Mouse (Mus musculus) midbrain, embryonic 14.5 days (tissue): ENCODE results near the gene March6. TPM values are rescaled to one million over a fixed set of nuclear protein-coding genes. Genes with fewer than 3 reads are reported as not detected.

ENCODE experiments used
- ATAC-seq: fragments of 200-750 bp; cut with Nextera tagmentation; 2 replicates; pipeline ENCODE4 v1.8.0; 2017; ENCODE audit warnings: moderate number of reproducible peaks, moderate library complexity; ENCODE audit not compliant: low FRiP score, low TSS enrichment
- DNase-seq: peaks from one replicate; pipeline ENCODE4 v3.0.0-alpha.2; 2015
- H3K27ac ChIP-seq: fragments of 300-500 bp; sonication (generic); replicated peaks from 2 replicates; pipeline ENCODE4 v1.5.1; 2014; ENCODE audit warnings: mild to moderate bottlenecking, low read depth, low read length, moderate library complexity
- H3K27me3 ChIP-seq: fragments of 300-500 bp; sonication (generic); 2 replicates; pipeline ENCODE4 v1.6.1; 2014; ENCODE audit warnings: low read length, control low read depth, mixed read lengths; ENCODE audit not compliant: control insufficient read depth, insufficient read depth
- H3K36me3 ChIP-seq: fragments of 300-500 bp; sonication (generic); 2 replicates; pipeline ENCODE4 v1.6.1; 2014; ENCODE audit warnings: low read length, control low read depth; ENCODE audit not compliant: control insufficient read depth, insufficient read depth
- H3K4me1 ChIP-seq: fragments of 300-500 bp; sonication (generic); 2 replicates; pipeline ENCODE4 v1.6.1; 2014; ENCODE audit warnings: mild to moderate bottlenecking, antibody characterized with exemption, low read length, control low read depth; ENCODE audit not compliant: control insufficient read depth, insufficient read depth
- H3K4me2 ChIP-seq: fragments of 300-500 bp; sonication (generic); 2 replicates; pipeline ENCODE4 v1.6.1; 2014; ENCODE audit warnings: mild to moderate bottlenecking, low read length, moderate library complexity
- H3K4me3 ChIP-seq: fragments of 300-500 bp; sonication (generic); replicated peaks from 2 replicates; pipeline ENCODE4 v1.5.1; 2014; ENCODE audit warnings: low read depth, low read length
- H3K9ac ChIP-seq: fragments of 300-500 bp; sonication (generic); replicated peaks from 2 replicates; pipeline ENCODE4 v1.6.1; 2014; ENCODE audit warnings: mild to moderate bottlenecking, low read length, moderate library complexity
- H3K9me3 ChIP-seq: fragments of 300-500 bp; sonication (generic); 2 replicates; pipeline ENCODE4 v1.6.1; 2016; ENCODE audit warnings: low read length, control low read depth, mixed read lengths; ENCODE audit not compliant: control insufficient read depth
- WGBS: fragments of 180-500 bp; shearing (Covaris S2); extraction: QIAGEN DNeasy Blood & Tissue Kit; methylation state at CpG from one replicate; pipeline ENCODE4 v1.1.7; 2014; 5-methylcytosine and 5-hydroxymethylcytosine counted together
- polyA plus RNA-seq: library from polyadenylated mRNA; unstranded; fragments of >200 nt; fragmentation: Nextera tagmentation; extraction: Ambion mirVana; gene quantifications from 2 replicates; pipeline ENCODE4 v1.2.1, GENCODE M21; 2014

The March6 gene
- polyA plus RNA-seq, 1 experiment from 2014 or later = 117 TPM

- peak; percentile 59; the same call in 1 of the 2 replicates for ATAC-seq
- Histone ChIP-seq H3K9ac (peak overlapping the region; percentile 92), H3K9me3 (no peaks in the 10 kb centered on the region), H3K36me3 (no peaks in the 10 kb centered on the region), H3K4me3 (peak overlapping the region; percentile 90), H3K27me3 (no peaks in the 10 kb centered on the region), H3K4me1 (peaks cover 15% of the 10 kb centered on the region; the same call in 1 of the 2 replicates), H3K27ac (peak overlapping the region; percentile 99), H3K4me2 (peak overlapping the region; percentile 82)
- WGBS = 1% methylated on average over 54 of the region's 56 CpGs
- peak; percentile 49 for DNase-seq
Observed at GRCm38 (mm10) chr15:31529811-31530658, 818 bp downstream of the March6 start.

DNA sequence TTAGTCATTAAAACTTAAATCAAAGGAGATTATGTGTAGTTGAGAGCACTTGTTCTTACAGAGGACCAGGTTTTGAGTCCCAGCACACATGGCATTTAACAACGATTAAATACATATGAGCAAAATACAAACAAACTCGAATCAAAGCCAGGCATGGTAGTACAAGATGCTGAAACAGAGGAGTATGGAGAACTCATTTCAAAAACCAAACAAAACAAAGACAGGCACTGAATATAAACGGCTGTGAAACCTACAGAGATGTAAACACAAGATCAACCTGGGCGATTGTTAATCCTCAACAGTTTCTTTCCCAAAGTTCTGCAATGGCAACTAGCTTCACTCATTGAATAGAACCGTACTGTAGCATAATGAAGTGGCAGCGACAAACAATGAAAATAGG lies 1.8 kb downstream of the March6 start:
- no peaks in the 10 kb centered on the region for H3K9me3 ChIP-seq
- 36% methylated on average over 6 of the region's 6 CpGs for WGBS

GRCm38 (mm10) chr15:31528477-31528876 lies 2.4 kb downstream of the March6 start:
- no peak overlapping the region for H3K27ac ChIP-seq
- ATAC-seq (no peak), DNase-seq (no peak)
- no peaks in the 10 kb centered on the region for H3K9me3 ChIP-seq
- WGBS = 96% methylated on average over 4 of the region's 4 CpGs
- no peak overlapping the region for H3K4me3 ChIP-seq
- H3K27me3 ChIP-seq = no peaks in the 10 kb centered on the region
- H3K36me3 ChIP-seq = no peaks in the 10 kb centered on the region
- H3K9ac ChIP-seq = no peak overlapping the region
- H3K4me2 ChIP-seq = peak overlapping the region; percentile 82
- H3K4me1 ChIP-seq = peaks cover 15% of the 10 kb centered on the region; the same call in 1 of the 2 replicates

More for the DNA sequence above, 1.8 kb downstream of the March6 start:
- peak overlapping the region; percentile 90 for H3K4me3 ChIP-seq
- no peaks in the 10 kb centered on the region for H3K27me3 ChIP-seq
- peak overlapping the region; percentile 82 for H3K4me2 ChIP-seq
- peaks cover 15% of the 10 kb centered on the region; the same call in 1 of the 2 replicates for H3K4me1 ChIP-seq
- DNase-seq (no peak), ATAC-seq (no peak)
- no peak overlapping the region for H3K27ac ChIP-seq
- no peak overlapping the region; the same call in 1 of the 2 replicates for H3K9ac ChIP-seq
- H3K36me3 ChIP-seq = no peaks in the 10 kb centered on the region

DNA sequence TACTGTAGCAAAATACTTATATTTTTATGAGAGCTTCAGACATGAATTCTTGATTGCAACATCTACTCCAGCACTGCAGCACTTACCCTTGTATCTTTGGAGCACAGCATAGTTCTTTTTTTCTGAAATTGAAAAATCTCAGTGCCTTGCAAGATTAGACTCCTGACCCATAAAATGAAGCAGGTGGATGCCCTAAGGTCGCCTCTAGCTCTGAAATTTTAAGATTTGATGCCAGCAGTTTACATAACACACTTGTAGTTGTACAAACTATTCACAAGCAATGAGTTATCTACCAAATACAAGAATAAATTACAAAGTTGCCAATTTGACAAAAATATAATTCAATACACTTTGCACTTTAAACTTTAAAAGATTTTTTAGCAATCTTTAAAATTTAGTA lies 4.4 kb downstream of the March6 start:
- 95% methylated on average over 1 of the region's 1 CpGs for WGBS
- Histone ChIP-seq H3K9me3 (no peaks in the 10 kb centered on the region), H3K9ac (no peak overlapping the region), H3K27me3 (no peaks in the 10 kb centered on the region), H3K36me3 (no peaks in the 10 kb centered on the region), H3K4me1 (peaks cover 15% of the 10 kb centered on the region; the same call in 1 of the 2 replicates), H3K27ac (no peak overlapping the region), H3K4me3 (no peak overlapping the region), H3K4me2 (no peak overlapping the region)
- ATAC-seq (no peak), DNase-seq (no peak)

DNA sequence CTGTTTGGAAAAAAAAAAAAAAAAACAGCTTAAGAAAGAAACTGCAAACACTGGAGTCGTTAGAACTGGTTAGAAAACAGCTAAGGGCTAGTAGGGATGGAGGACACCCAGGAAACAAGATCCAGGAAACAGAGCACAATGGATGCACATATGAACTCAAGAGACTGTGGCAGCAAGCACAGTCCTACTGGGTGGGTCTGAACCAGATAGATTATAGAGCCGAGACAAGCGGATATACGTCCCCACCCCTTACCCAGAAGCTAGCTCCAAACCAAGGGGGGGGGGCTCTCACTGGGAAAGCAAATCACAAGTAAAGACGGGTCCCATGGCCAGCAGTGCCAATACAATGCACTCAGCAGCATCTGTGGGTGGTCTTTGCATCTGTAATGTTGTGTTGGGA lies 11.9 kb downstream of the March6 start:
- ATAC-seq (no peak), DNase-seq (no peak)
- H3K4me1 ChIP-seq = no peaks in the 10 kb centered on the region
- H3K27me3 ChIP-seq = no peaks in the 10 kb centered on the region
- H3K36me3 ChIP-seq = no peaks in the 10 kb centered on the region
- no peak overlapping the region for H3K4me2 ChIP-seq
- H3K9ac ChIP-seq = no peak overlapping the region
- 72% methylated on average over 5 of the region's 5 CpGs for WGBS
- H3K9me3 ChIP-seq = no peaks in the 10 kb centered on the region
- H3K4me3 ChIP-seq = no peak overlapping the region
- H3K27ac ChIP-seq = no peak overlapping the region

GRCm38 (mm10) chr15:31518371-31518770 lies 12.5 kb downstream of the March6 start:
- no peak overlapping the region for H3K4me2 ChIP-seq
- H3K36me3 ChIP-seq = no peaks in the 10 kb centered on the region
- no peaks in the 10 kb centered on the region for H3K4me1 ChIP-seq
- DNase-seq (no peak), ATAC-seq (no peak)
- H3K9me3 ChIP-seq = no peaks in the 10 kb centered on the region
- H3K27me3 ChIP-seq = no peaks in the 10 kb centered on the region
- H3K27ac ChIP-seq = no peak overlapping the region
- H3K4me3 ChIP-seq = no peak overlapping the region
- WGBS = 96% methylated on average over 2 of the region's 2 CpGs
- no peak overlapping the region for H3K9ac ChIP-seq

DNA sequence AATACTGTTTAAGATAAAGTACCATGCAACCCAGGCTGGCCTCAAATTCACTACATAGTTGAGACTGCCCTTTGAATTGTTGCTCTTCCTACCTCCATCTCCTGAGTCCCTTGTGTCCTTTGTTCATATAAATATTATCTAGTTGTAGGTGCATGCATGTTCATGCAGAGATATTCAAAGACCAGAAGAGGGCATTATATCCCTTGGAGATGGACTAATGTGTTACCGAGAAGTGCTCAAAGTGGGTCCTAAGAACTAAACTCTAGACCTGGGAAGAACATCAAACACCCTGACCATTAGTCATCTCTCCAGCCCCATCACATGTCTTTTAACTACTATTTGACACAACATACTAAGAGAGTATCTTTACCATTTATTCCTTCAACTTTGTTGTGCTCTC lies 13.7 kb downstream of the March6 start:
- H3K4me3 ChIP-seq = no peak overlapping the region
- no peaks in the 10 kb centered on the region for H3K4me1 ChIP-seq
- H3K27ac ChIP-seq = no peak overlapping the region
- WGBS = 96% methylated on average over 1 of the region's 1 CpGs
- DNase-seq (no peak), ATAC-seq (no peak)
- no peak overlapping the region for H3K9ac ChIP-seq
- no peaks in the 10 kb centered on the region for H3K9me3 ChIP-seq
- no peaks in the 10 kb centered on the region for H3K27me3 ChIP-seq
- no peaks in the 10 kb centered on the region for H3K36me3 ChIP-seq
- H3K4me2 ChIP-seq = no peak overlapping the region

DNA sequence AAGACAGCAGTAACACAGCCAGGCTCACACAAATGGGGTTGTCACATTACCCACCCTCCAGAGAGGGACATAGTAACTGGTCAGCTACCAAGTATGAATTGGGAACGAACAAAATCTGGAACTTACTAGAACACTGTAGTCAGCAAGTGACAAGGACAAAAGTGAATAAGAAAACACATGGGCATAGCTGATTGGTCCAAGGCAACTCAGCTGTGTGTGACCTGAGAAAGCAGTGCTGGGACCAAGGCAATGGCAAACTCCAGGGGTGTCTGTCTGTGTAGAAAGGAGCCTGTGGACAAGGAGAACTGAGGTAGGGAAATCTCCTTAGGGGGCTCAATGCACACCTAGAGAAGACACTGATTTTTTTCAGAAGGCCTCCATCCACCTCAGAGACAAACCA lies 19.1 kb downstream of the March6 start:
- ATAC-seq = no peak
- 95% methylated on average over 1 of the region's 1 CpGs for WGBS

DNA sequence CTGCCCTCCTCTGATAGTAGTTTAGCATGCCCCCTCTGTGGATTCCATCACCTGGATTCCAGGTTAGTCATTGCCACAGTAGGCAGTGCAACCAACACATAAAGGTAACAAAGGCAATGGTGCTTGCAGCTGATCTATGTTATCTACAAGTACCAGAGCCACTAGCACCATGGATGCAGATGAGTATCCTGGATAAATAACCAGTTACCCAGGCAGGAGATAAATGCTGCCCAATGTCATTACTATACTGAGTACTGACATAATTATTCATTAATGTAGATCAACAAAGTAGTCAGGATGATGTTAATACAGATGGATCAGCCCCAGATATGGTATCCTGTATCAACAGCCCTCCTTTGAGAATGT lies 19.5 kb downstream of the March6 start:
- H3K36me3 ChIP-seq = no peaks in the 10 kb centered on the region
- no peak overlapping the region for H3K4me2 ChIP-seq
- H3K9me3 ChIP-seq = no peaks in the 10 kb centered on the region
- no peaks in the 10 kb centered on the region for H3K4me1 ChIP-seq
- H3K9ac ChIP-seq = no peak overlapping the region
- DNase-seq (no peak), ATAC-seq (no peak)
- no peak overlapping the region for H3K27ac ChIP-seq
- H3K4me3 ChIP-seq = no peak overlapping the region
- H3K27me3 ChIP-seq = no peaks in the 10 kb centered on the region

More for the DNA sequence above, 19.1 kb downstream of the March6 start:
- no peaks in the 10 kb centered on the region for H3K36me3 ChIP-seq
- H3K27me3 ChIP-seq = no peaks in the 10 kb centered on the region
- no peak overlapping the region for H3K9ac ChIP-seq
- no peak for DNase-seq
- H3K27ac ChIP-seq = no peak overlapping the region
- no peaks in the 10 kb centered on the region for H3K4me1 ChIP-seq
- H3K4me3 ChIP-seq = no peak overlapping the region
- H3K9me3 ChIP-seq = no peaks in the 10 kb centered on the region
- H3K4me2 ChIP-seq = no peak overlapping the region
